Mouse (Mus musculus): ENCODE data around the gene Hgd. TPM values are rescaled to one million over a fixed set of nuclear protein-coding genes. Genes with fewer than 3 reads are reported as not detected.

Hgd gene
- polyA plus RNA-seq, 1 experiment, result not detected

DNA sequence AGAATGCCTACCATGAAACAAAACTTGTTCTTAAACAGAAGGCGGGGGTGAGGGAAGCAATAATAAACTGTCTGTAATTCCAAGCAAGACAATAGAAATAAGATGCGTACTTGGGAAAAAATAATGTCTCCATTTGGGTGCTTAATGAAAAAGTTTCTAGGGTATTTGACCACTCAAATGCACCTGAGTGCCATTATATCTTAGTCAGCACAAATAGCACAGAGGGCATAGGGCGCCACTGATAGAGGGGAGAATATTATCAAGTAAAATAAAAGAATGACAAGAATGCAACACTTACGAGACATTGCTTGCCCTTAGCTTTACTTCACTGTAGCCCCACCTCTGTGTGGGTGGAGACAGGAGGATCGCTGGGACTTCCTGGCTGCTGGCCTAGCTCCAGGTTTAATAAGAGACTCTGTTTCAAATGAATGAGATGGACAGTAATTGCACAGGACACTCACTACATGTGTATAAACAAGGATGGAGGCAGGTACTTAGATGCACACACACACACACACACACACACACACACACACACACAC, 85.5 kb downstream of the Hgd start:
- Histone ChIP-seq H3K4me3 (replicated peaks) (no peak overlapping the region), H3K27me3 (ENCODE audit: control insufficient read depth) (no peaks in the 10 kb centered on the region), H3K9me3 (ENCODE audit: control insufficient read depth, low read length) (no peaks in the 10 kb centered on the region), H3K36me3 (ENCODE audit: control insufficient read depth) (no peaks in the 10 kb centered on the region), H3K4me1 (ENCODE audit: control insufficient read depth) (no peaks in the 10 kb centered on the region)
- TF ChIP-seq TAL1 (IDR thresholded peaks at IDR 0.05; ENCODE audit: low read length) (no peak), GATA1 (IDR thresholded peaks at IDR 0.05; ENCODE audit: low read length) (no peak)

DNA sequence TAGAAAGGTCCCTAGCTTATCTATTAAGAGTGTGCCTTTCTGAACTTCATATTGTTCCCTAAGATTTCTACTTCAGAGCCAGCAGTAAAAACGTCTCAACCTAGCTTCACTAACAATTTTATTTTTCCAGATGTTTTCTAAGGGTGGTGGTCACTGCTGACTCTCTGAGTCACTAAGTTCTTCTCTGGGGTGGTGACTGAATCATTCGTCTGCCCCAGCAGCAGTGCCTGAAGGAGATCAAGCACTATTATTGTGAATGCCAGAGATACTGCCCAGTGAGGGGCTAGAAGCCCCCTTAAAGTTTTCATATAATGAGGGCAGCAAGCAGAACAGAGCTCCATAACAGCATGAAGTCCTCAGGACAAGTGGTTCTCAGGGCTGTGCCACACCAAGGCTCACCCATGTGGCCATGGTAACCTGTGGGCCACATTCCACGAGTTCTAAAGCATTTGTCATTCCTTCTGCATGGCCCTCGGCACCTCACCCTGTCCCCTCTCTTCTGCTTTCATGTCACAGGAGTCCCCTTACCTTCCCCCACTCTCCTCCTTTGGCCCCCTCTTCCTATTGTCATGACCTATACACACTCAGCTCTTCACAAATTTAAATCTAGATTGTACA, 90.8 kb downstream of the Hgd start:
- Histone ChIP-seq H3K27me3 (ENCODE audit: control insufficient read depth) (no peaks in the 10 kb centered on the region), H3K36me3 (ENCODE audit: control insufficient read depth) (no peaks in the 10 kb centered on the region), H3K4me3 (replicated peaks) (no peak overlapping the region), H3K4me1 (ENCODE audit: control insufficient read depth) (no peaks in the 10 kb centered on the region), H3K9me3 (ENCODE audit: control insufficient read depth, low read length) (no peaks in the 10 kb centered on the region)
- TF ChIP-seq GATA1 (IDR thresholded peaks at IDR 0.05; ENCODE audit: low read length), result no peak
- no peak for TF ChIP-seq TAL1 (IDR thresholded peaks at IDR 0.05; ENCODE audit: low read length)

DNA sequence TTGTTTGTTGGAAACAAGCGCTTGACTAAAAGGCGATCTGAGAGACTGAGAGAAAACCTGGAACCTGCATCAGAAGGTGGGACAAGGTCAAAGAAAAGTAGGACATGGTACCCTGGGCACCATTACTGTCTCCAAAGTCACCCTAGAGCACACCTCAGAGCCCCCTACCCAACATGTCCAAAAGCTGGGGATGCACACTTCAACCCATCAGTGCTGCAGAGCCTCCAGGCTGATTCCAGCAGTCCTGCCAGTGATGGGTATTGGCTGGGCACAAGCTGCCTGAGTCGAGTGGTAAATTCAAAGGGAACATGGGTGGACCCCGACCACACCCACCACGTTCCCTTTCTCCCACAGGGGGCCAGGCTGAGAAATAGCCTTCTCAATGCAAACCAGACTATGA, 95.4 kb downstream of the Hgd start:
- H3K27me3 ChIP-seq (ENCODE audit: control insufficient read depth), result no peaks in the 10 kb centered on the region
- no peak for TF ChIP-seq TAL1 (IDR thresholded peaks at IDR 0.05; ENCODE audit: low read length)
- TF ChIP-seq GATA1 (IDR thresholded peaks at IDR 0.05; ENCODE audit: low read length), result no peak
- H3K36me3 ChIP-seq (ENCODE audit: control insufficient read depth), result no peaks in the 10 kb centered on the region
- H3K9me3 ChIP-seq (ENCODE audit: control insufficient read depth, low read length), result no peaks in the 10 kb centered on the region
- no peaks in the 10 kb centered on the region for H3K4me1 ChIP-seq (ENCODE audit: control insufficient read depth)
- no peak overlapping the region for H3K4me3 ChIP-seq (replicated peaks)

DNA sequence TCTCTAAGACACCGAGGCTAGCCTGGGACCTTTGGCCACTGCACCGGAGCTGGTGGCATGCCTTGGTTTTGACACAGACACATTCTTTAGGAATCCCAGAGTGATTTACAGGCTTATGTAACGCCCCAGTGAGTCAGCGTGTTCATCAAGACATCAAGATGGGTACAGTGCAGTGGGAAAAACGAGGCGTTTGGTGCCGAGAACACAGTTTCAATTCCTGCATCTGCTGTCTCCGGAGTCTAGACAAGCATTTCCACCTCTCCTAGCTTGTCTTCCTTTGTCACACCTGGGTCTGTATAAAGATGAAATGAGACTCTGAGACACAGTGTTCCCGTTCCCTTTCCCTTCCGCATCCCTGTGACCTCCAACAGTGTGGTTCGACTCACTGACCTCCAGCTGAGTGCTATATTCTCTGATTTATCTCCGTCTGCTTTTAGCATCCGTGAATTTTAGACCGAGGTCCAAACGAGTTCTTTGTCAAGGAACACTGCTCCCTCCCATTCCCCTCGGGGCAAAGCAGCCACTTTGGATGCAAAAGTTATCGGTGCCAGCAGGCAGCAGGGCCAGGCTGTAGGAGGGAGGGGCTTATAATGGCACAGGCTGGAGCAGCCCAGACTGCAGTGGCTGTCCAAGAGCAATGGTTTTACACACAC, 96.2 kb downstream of the Hgd start:
- no peaks in the 10 kb centered on the region for H3K27me3 ChIP-seq (ENCODE audit: control insufficient read depth)
- H3K9me3 ChIP-seq (ENCODE audit: control insufficient read depth, low read length), result no peaks in the 10 kb centered on the region
- H3K36me3 ChIP-seq (ENCODE audit: control insufficient read depth), result no peaks in the 10 kb centered on the region
- TF ChIP-seq GATA1 (IDR thresholded peaks at IDR 0.05; ENCODE audit: low read length), result no peak
- no peak for TF ChIP-seq TAL1 (IDR thresholded peaks at IDR 0.05; ENCODE audit: low read length)
- no peak overlapping the region for H3K4me3 ChIP-seq (replicated peaks)
- H3K4me1 ChIP-seq (ENCODE audit: control insufficient read depth), result no peaks in the 10 kb centered on the region

DNA sequence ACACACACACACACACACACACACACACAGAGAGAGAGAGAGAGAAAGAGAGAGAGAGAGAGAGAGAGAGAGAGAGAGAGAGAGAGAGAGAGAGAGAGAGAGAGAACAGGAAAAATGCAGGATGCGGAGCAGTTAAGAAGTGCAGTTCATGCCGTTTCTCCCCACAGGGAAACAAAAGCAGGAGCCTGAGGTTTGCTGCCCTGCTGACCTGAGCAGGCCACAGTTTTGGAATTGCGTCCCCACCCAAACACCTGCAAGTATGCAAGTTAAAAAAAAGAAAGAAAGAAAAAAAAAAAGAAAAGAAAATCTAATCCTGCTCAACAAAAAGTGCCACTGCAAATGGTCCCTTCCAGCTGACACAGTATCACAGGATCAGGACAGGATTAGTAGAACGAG, 96.7 kb downstream of the Hgd start:
- no peak for TF ChIP-seq GATA1 (IDR thresholded peaks at IDR 0.05; ENCODE audit: low read length)
- no peak for TF ChIP-seq TAL1 (IDR thresholded peaks at IDR 0.05; ENCODE audit: low read length)
- Histone ChIP-seq H3K4me3 (replicated peaks) (no peak overlapping the region), H3K36me3 (ENCODE audit: control insufficient read depth) (no peaks in the 10 kb centered on the region), H3K4me1 (ENCODE audit: control insufficient read depth) (no peaks in the 10 kb centered on the region), H3K27me3 (ENCODE audit: control insufficient read depth) (no peaks in the 10 kb centered on the region), H3K9me3 (ENCODE audit: control insufficient read depth, low read length) (no peaks in the 10 kb centered on the region)

DNA sequence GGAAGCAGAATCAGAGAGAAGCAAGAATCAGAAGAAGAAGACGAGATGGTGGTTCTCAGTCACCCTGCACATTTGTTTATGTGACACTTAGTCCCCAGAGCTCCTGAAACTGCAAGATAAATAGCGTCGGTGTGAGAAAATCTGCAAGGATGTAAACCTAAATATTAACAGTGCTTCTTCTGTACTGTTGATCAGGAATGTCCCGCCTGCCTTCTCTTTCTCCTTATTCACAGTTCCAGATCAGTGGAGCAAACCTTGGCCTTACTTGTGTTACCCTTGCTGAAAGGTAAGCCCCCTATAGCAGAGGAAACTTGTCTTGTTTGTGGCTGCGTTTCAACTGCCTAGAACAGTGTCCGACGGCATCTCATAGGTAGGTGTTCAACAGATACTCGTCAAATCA, 97.6 kb downstream of the Hgd start:
- TF ChIP-seq GATA1 (IDR thresholded peaks at IDR 0.05; ENCODE audit: low read length) (no peak), TAL1 (IDR thresholded peaks at IDR 0.05; ENCODE audit: low read length) (no peak)
- Histone ChIP-seq H3K4me3 (replicated peaks) (no peak overlapping the region), H3K36me3 (ENCODE audit: control insufficient read depth) (no peaks in the 10 kb centered on the region), H3K27me3 (ENCODE audit: control insufficient read depth) (no peaks in the 10 kb centered on the region), H3K4me1 (ENCODE audit: control insufficient read depth) (no peaks in the 10 kb centered on the region; the same call in 1 of the 2 replicates), H3K9me3 (ENCODE audit: control insufficient read depth, low read length) (no peaks in the 10 kb centered on the region)

DNA sequence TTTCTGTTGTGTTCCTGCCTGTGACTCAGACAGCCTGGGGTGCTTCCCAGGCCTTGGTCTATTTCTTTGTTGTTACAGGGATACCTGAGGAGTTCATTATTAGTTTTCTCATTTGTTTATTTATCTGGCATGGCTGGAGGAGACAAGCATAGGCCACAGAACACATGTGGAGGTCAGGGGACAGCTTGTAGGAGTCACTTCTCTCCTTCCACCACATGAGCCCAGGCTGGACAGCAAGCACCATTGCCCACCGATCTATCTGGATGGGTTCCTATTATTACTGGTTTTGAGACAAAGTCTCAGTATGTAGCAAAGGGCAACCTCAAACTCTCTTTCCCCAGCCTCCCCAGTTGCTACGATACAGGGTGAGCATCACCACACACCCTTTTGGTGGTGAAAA, 100.3 kb downstream of the Hgd start:
- Histone ChIP-seq H3K36me3 (ENCODE audit: control insufficient read depth) (no peaks in the 10 kb centered on the region), H3K4me1 (ENCODE audit: control insufficient read depth) (peaks cover 15% of the 10 kb centered on the region), H3K9me3 (ENCODE audit: control insufficient read depth, low read length) (no peaks in the 10 kb centered on the region), H3K27me3 (ENCODE audit: control insufficient read depth) (peaks cover 8% of the 10 kb centered on the region), H3K4me3 (replicated peaks) (no peak overlapping the region)
- TF ChIP-seq GATA1 (IDR thresholded peaks at IDR 0.05; ENCODE audit: low read length), result no peak
- no peak for TF ChIP-seq TAL1 (IDR thresholded peaks at IDR 0.05; ENCODE audit: low read length)

DNA sequence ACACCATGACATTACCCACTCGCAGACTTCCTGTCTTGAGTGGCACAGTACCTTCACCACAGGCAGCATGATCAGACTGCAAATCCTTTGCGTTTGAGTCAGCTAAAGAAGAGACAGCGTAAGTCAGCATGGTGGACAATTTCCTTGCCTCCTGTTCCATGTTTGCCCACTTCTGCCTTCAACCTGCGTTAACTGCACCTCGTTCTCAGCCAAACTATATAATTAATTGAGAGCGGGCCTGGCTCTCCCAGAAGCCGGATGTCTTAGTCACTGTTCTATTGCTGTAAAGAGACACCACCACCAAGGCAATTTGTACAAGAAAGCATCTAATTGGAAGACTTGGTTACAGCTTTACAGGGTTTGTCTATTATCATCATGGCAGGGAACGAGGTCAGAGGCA, 100.9 kb downstream of the Hgd start:
- H3K4me3 ChIP-seq (replicated peaks), result no peak overlapping the region
- peaks cover 8% of the 10 kb centered on the region for H3K27me3 ChIP-seq (ENCODE audit: control insufficient read depth)
- no peaks in the 10 kb centered on the region for H3K9me3 ChIP-seq (ENCODE audit: control insufficient read depth, low read length)
- H3K36me3 ChIP-seq (ENCODE audit: control insufficient read depth), result no peaks in the 10 kb centered on the region
- TF ChIP-seq GATA1 (IDR thresholded peaks at IDR 0.05; ENCODE audit: low read length) (no peak), TAL1 (IDR thresholded peaks at IDR 0.05; ENCODE audit: low read length) (no peak)
- peaks cover 19% of the 10 kb centered on the region for H3K4me1 ChIP-seq (ENCODE audit: control insufficient read depth)

Other genes with a start within 250 kb of the Hgd start
- gene Stxbp5l, start 195.2 kb upstream of the Hgd start, polyA plus RNA-seq (2012), result 0.01 TPM in 1 of 2 replicates, not detected in the other
- 0.07 TPM in 2 replicates for gene Gtf2e1, start 40.4 kb upstream of the Hgd start, polyA plus RNA-seq (2012)
- 0.04 and 0.05 TPM in 2 replicates for gene Rabl3, start 40.3 kb upstream of the Hgd start, polyA plus RNA-seq (2012)
- gene Ndufb4, start 74.3 kb downstream of the Hgd start, polyA plus RNA-seq (2012), result 8.6 and 9.5 TPM in 2 replicates
- gene Fstl1, start 196.7 kb downstream of the Hgd start, polyA plus RNA-seq (2012), result 0.01 TPM in 1 of 2 replicates, not detected in the other